Mouse (Mus musculus) kidney, postnatal 0 days (tissue): ENCODE data around the gene Sbk3. TPM values are rescaled to one million over a fixed set of nuclear protein-coding genes. Genes with fewer than 3 reads are reported as not detected.
A peak's percentile ranks its signal among the peaks of the same experiment; 100 is the strongest.

Source experiments
- ATAC-seq: fragments of 200-750 bp; cut with Nextera tagmentation; replicated peaks from 2 replicates; pipeline ENCODE4 v1.8.0; 2017; ENCODE audit warnings: low read depth, moderate number of reproducible peaks, moderate TSS enrichment, moderate library complexity; ENCODE audit not compliant: low FRiP score
- DNase-seq: peaks from one replicate; pipeline ENCODE4 v3.0.0-alpha.2; 2016; ENCODE audit warnings: low spot score
- H3K27ac ChIP-seq: fragments of 300-500 bp; sonication (generic); 2 replicates; pipeline ENCODE4 v1.5.1; 2014; ENCODE audit warnings: mild to moderate bottlenecking
- H3K27me3 ChIP-seq: fragments of 300-500 bp; sonication (generic); 2 replicates; pipeline ENCODE4 v1.6.1; 2014; ENCODE audit warnings: low read length, mixed read lengths; ENCODE audit not compliant: insufficient read depth
- H3K36me3 ChIP-seq: fragments of 300-500 bp; sonication (generic); 2 replicates; pipeline ENCODE4 v1.6.1; 2014; ENCODE audit warnings: low read length, mixed read lengths; ENCODE audit not compliant: insufficient read depth
- H3K4me1 ChIP-seq: fragments of 300-500 bp; sonication (generic); replicated peaks from 2 replicates; pipeline ENCODE4 v1.6.1; 2014; ENCODE audit warnings: antibody characterized with exemption, low read length, mixed read lengths; ENCODE audit not compliant: insufficient read depth
- H3K4me2 ChIP-seq: fragments of 300-500 bp; sonication (generic); 2 replicates; pipeline ENCODE4 v1.6.1; 2014; ENCODE audit warnings: mild to moderate bottlenecking, low read length, moderate library complexity, mixed read lengths
- H3K4me3 ChIP-seq: fragments of 300-500 bp; sonication (generic); replicated peaks from 2 replicates; pipeline ENCODE4 v1.5.1; 2014; ENCODE audit warnings: low read depth, low read length
- H3K9ac ChIP-seq: fragments of 300-500 bp; sonication (generic); 2 replicates; pipeline ENCODE4 v1.6.1; 2014; ENCODE audit warnings: low read depth, low read length
- H3K9me3 ChIP-seq: fragments of 300-500 bp; sonication (generic); replicated peaks from 2 replicates; pipeline ENCODE4 v1.6.1; 2016; ENCODE audit warnings: low read length, inconsistent platforms, mixed read lengths
- CTCF ChIP-seq: IDR thresholded peaks from 2 replicates; pipeline ENCODE4 v1.5.1; 2016; ENCODE audit warnings: antibody characterized with exemption, low read depth, mild to moderate bottlenecking, moderate library complexity
- WGBS: fragments of 180-500 bp; shearing (Covaris S2); extraction: QIAGEN DNeasy Blood & Tissue Kit; methylation state at CpG from one replicate; pipeline ENCODE4 v1.1.7; 2014; 5-methylcytosine and 5-hydroxymethylcytosine counted together
- polyA plus RNA-seq: library from polyadenylated mRNA; unstranded; fragments of >200 nt; fragmentation: Nextera tagmentation; extraction: Ambion mirVana; gene quantifications from 2 replicates; pipeline ENCODE4 v1.2.1, GENCODE M21; 2015

The Sbk3 gene
- polyA plus RNA-seq, 1 experiment from 2014 or later = 0.05 TPM

DNA sequence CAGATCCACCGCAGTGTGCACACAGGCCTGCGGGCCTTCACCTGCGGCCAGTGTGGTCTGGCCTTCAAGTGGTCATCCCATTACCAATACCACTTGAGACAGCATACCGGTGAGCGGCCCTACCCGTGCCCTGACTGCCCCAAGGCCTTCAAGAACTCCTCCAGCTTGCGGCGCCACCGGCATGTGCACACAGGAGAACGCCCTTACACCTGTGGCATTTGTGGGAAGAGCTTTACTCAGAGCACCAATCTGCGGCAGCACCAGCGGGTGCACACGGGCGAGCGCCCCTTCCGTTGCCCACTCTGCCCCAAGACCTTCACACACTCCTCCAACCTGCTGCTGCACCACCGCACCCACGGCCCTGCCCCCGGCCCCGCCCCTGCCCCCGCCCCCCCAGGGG is 51.9 kb downstream of the Sbk3 start:
- no peak overlapping the region for H3K4me3 ChIP-seq
- H3K4me2 ChIP-seq = no peak overlapping the region
- DNase-seq = no peak
- peaks cover 32% of the 10 kb centered on the region for H3K36me3 ChIP-seq
- H3K9me3 ChIP-seq = no peaks in the 10 kb centered on the region
- H3K4me1 ChIP-seq = peaks cover 25% of the 10 kb centered on the region
- no peak for TF ChIP-seq CTCF
- no peak overlapping the region for H3K27ac ChIP-seq
- no peak for ATAC-seq
- no peak overlapping the region for H3K9ac ChIP-seq
- no peaks in the 10 kb centered on the region for H3K27me3 ChIP-seq
- 87% methylated on average over 21 of the region's 21 CpGs for WGBS

DNA sequence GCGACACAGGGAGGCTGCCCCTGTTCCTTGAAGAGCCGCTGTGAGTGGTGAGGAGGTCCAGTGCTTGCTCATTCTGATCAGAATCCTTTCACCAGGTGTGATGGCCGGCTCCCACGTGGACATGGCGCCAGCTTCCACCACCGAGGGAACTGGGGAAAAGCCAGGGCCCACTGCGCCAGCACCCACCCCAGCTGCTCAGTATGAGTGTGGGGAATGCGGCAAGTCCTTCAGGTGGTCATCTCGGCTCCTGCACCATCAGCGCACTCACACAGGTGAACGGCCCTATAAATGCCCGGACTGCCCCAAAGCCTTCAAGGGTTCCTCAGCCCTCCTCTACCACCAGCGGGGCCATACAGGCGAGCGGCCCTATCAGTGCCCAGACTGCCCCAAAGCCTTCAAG is 52.3 kb downstream of the Sbk3 start:
- 89% methylated on average over 15 of the region's 15 CpGs for WGBS
- DNase-seq (no peak), ATAC-seq (no peak)
- H3K4me1 ChIP-seq = peaks cover 21% of the 10 kb centered on the region
- H3K9me3 ChIP-seq = no peaks in the 10 kb centered on the region
- H3K9ac ChIP-seq = no peak overlapping the region
- no peak overlapping the region for H3K4me3 ChIP-seq
- H3K27ac ChIP-seq = no peak overlapping the region
- H3K27me3 ChIP-seq = no peaks in the 10 kb centered on the region
- H3K4me2 ChIP-seq = no peak overlapping the region
- no peak for TF ChIP-seq CTCF
- peaks cover 32% of the 10 kb centered on the region for H3K36me3 ChIP-seq

DNA sequence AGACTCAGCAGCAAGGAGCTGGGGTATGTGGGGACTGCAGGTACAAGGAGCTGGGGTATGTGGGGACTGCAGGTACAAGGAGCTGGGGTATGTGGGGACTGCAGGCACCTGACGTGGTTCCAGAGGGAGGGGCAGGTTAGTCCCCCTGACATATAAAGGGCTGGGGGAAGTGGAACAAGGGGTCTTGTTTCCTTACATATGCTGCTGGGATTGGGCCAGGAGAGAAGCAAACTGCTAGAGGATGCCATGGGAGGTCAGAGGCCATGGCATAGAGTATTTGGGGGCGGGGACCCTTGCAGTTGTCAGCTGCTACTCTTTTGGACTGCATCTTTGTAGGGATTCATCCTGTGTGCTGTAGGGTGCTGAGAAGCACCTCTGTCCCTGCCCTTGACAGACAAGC is 53.5 kb downstream of the Sbk3 start:
- H3K27ac ChIP-seq = no peak overlapping the region
- no peak for ATAC-seq
- H3K4me3 ChIP-seq = no peak overlapping the region
- H3K4me2 ChIP-seq = no peak overlapping the region
- peaks cover 32% of the 10 kb centered on the region for H3K36me3 ChIP-seq
- no peak for TF ChIP-seq CTCF
- H3K4me1 ChIP-seq = peaks cover 9% of the 10 kb centered on the region; the same call in 1 of the 2 replicates
- no peaks in the 10 kb centered on the region for H3K9me3 ChIP-seq
- no peak overlapping the region for H3K9ac ChIP-seq
- H3K27me3 ChIP-seq = no peaks in the 10 kb centered on the region
- WGBS = 97% methylated on average over 2 of the region's 2 CpGs
- no peak for DNase-seq

DNA sequence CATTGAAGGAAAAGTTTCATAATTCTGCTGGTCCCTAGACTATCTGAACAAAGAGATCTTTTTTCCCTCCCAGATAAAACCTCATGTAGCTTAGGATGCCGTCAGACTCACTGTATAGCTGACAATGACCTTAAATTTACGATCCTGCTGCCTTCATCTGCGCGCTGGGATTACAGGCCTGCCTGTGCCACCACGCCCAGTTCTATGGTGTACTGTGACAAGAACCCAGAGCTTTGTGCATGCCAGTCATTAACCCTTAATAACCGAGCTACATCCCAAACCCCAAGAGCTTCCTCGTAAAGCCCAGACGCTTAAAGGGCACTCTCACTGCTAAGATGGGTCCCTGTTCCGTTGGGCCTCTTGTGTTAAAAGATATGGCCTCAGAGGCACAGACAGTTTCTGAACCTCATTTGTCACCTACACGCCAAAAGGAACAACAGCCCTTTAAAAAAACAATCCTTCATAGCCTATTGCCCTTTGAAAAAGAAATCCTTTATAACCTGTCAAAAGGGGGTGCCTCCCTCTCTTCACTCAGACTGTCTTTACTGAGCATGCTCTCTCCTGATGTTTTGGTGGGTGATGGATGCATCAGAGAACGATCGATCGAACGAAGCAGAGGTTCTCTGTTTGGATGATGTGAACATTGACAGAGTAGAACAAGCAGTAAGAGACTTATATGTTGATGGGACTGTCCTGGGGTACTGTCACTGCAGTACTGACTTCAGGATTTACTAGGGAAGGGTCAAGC is 55.1 kb downstream of the Sbk3 start:
- Histone ChIP-seq H3K36me3 (peaks cover 31% of the 10 kb centered on the region), H3K9me3 (no peaks in the 10 kb centered on the region), H3K4me1 (peaks cover 8% of the 10 kb centered on the region; the same call in 1 of the 2 replicates), H3K27me3 (no peaks in the 10 kb centered on the region), H3K9ac (peak overlapping the region; percentile 88), H3K4me2 (peak overlapping the region; percentile 79), H3K4me3 (peak overlapping the region; percentile 79), H3K27ac (peak overlapping the region; percentile 97)
- ATAC-seq (peak; percentile 30; the same call in 1 of the 2 replicates), DNase-seq (peak; percentile 84)
- WGBS = 6% methylated on average over 14 of the region's 14 CpGs
- no peak for TF ChIP-seq CTCF

Other genes starting within 250 kb of the Sbk3 start
- gene Tmem150b, start 245.9 kb downstream of the Sbk3 start, polyA plus RNA-seq = 0.06 and 0.12 TPM in 2 replicates
- 61.2 and 64.8 TPM in 2 replicates for gene Kmt5c, start 231.1 kb downstream of the Sbk3 start, polyA plus RNA-seq
- gene Cox6b2, start 218.1 kb downstream of the Sbk3 start, polyA plus RNA-seq = 70.7 and 84.0 TPM in 2 replicates
- gene Fam71e2, start 199.9 kb downstream of the Sbk3 start, polyA plus RNA-seq = not detected in 2 replicates
- 0.14 and 0.20 TPM in 2 replicates for gene Il11, start 188.3 kb downstream of the Sbk3 start, polyA plus RNA-seq
- 0.70 TPM in 1 of 2 replicates, not detected in the other for gene Tmem190, start 188.2 kb downstream of the Sbk3 start, polyA plus RNA-seq
- gene Tmem238, start 181.5 kb downstream of the Sbk3 start, polyA plus RNA-seq = 35.9 and 40.4 TPM in 2 replicates
- gene Rpl28, start 178.3 kb downstream of the Sbk3 start, polyA plus RNA-seq = 453 and 480 TPM in 2 replicates
- 198 and 203 TPM in 2 replicates for gene Ube2s, start 158.6 kb downstream of the Sbk3 start, polyA plus RNA-seq
- gene Shisa7, start 126.5 kb downstream of the Sbk3 start, polyA plus RNA-seq = 0.62 and 0.67 TPM in 2 replicates
- gene Isoc2b, start 100.9 kb downstream of the Sbk3 start, polyA plus RNA-seq = 11.0 and 12.4 TPM in 2 replicates
- gene Isoc2a, start 94.0 kb downstream of the Sbk3 start, polyA plus RNA-seq = 0.72 and 0.77 TPM in 2 replicates
- not detected in 2 replicates for gene Gm36210, start 64.7 kb downstream of the Sbk3 start, polyA plus RNA-seq
- gene Zfp628, start 56.0 kb downstream of the Sbk3 start, polyA plus RNA-seq = 3.5 and 3.9 TPM in 2 replicates
- gene Nat14, start 49.1 kb downstream of the Sbk3 start, polyA plus RNA-seq = 2.1 and 2.6 TPM in 2 replicates
- 0.91 and 1.1 TPM in 2 replicates for gene Ssc5d, start 45.4 kb downstream of the Sbk3 start, polyA plus RNA-seq
- 0.12 and 0.13 TPM in 2 replicates for gene Sbk2, start 6.8 kb downstream of the Sbk3 start, polyA plus RNA-seq
- gene Zfp579, start 25.0 kb upstream of the Sbk3 start, polyA plus RNA-seq = 21.2 and 21.3 TPM in 2 replicates
- gene Zfp524, start 43.2 kb upstream of the Sbk3 start, polyA plus RNA-seq = 12.8 and 14.1 TPM in 2 replicates
- 30.4 and 31.8 TPM in 2 replicates for gene Fiz1, start 43.5 kb upstream of the Sbk3 start, polyA plus RNA-seq
- gene Gm44973, start 44.3 kb upstream of the Sbk3 start, polyA plus RNA-seq = 4.7 and 5.7 TPM in 2 replicates
- gene Zfp865, start 49.2 kb upstream of the Sbk3 start, polyA plus RNA-seq = 4.7 and 5.6 TPM in 2 replicates
- 22.7 and 23.5 TPM in 2 replicates for gene Ccdc106, start 49.4 kb upstream of the Sbk3 start, polyA plus RNA-seq
- gene 4632433K11Rik, start 63.0 kb upstream of the Sbk3 start, polyA plus RNA-seq = not detected in 2 replicates
- gene Zfp784, start 67.3 kb upstream of the Sbk3 start, polyA plus RNA-seq = 5.7 and 6.6 TPM in 2 replicates
- 48.7 and 54.0 TPM in 2 replicates for gene Zfp580, start 80.4 kb upstream of the Sbk3 start, polyA plus RNA-seq
- gene U2af2, start 91.0 kb upstream of the Sbk3 start, polyA plus RNA-seq = 95.0 and 103 TPM in 2 replicates
- gene Epn1, start 109.1 kb upstream of the Sbk3 start, polyA plus RNA-seq = 58.4 and 61.7 TPM in 2 replicates
- gene Rfpl4, start 145.8 kb upstream of the Sbk3 start, polyA plus RNA-seq = not detected in 2 replicates
- 0.79 and 0.83 TPM in 2 replicates for gene Rasl2-9, start 154.8 kb upstream of the Sbk3 start, polyA plus RNA-seq
- gene Vmn1r55, start 178.5 kb upstream of the Sbk3 start, polyA plus RNA-seq = not detected in 2 replicates
- gene Vmn1r56, start 225.6 kb upstream of the Sbk3 start, polyA plus RNA-seq = not detected in 2 replicates
- not detected in 2 replicates for gene Vmn1r57, start 247.3 kb upstream of the Sbk3 start, polyA plus RNA-seq